Mouse (Mus musculus) testis, adult 2 months (tissue): Measurements from ENCODE around the gene Mapk12. TPM values are rescaled to one million over a fixed set of nuclear protein-coding genes. Genes with fewer than 3 reads are reported as not detected.
A peak's percentile ranks its signal among the peaks of the same experiment; 100 is the strongest.

ENCODE experiments used
- H3K27ac ChIP-seq: fragments of 200-500 bp; 2 replicates; pipeline ENCODE4 v1.5.1; 2012; ENCODE audit warnings: low read depth, low read length; ENCODE audit not compliant: control insufficient read depth, insufficient read depth
- H3K27me3 ChIP-seq: fragments of 200-500 bp; 2 replicates; pipeline ENCODE4 v1.6.1; 2012; ENCODE audit warnings: mild to moderate bottlenecking, low read length, moderate library complexity; ENCODE audit not compliant: control insufficient read depth, insufficient read depth
- H3K36me3 ChIP-seq: fragments of 200-500 bp; 2 replicates; pipeline ENCODE4 v1.6.1; 2012; ENCODE audit warnings: mild to moderate bottlenecking, low read length; ENCODE audit not compliant: control insufficient read depth, insufficient read depth
- H3K4me1 ChIP-seq: fragments of 200-500 bp; 2 replicates; pipeline ENCODE4 v1.6.1; 2012; ENCODE audit warnings: low read length; ENCODE audit not compliant: control insufficient read depth, insufficient read depth
- H3K4me3 ChIP-seq: fragments of 200-500 bp; 2 replicates; pipeline ENCODE4 v1.5.1; 2012; ENCODE audit warnings: low read depth, mild to moderate bottlenecking, low read length, moderate library complexity, mixed read lengths; ENCODE audit not compliant: control insufficient read depth
- CTCF ChIP-seq: fragments of 200-500 bp; IDR thresholded peaks from 2 replicates; pipeline ENCODE4 v1.5.1; 2012; ENCODE audit warnings: low read depth, mild to moderate bottlenecking, inconsistent platforms, low read length, moderate library complexity; ENCODE audit not compliant: control insufficient read depth, insufficient read depth, insufficient replicate concordance
- POLR2A ChIP-seq: fragments of 200-500 bp; IDR thresholded peaks from 2 replicates; pipeline ENCODE4 v1.6.1; 2012; ENCODE audit warnings: low read depth, mild to moderate bottlenecking, inconsistent platforms, low read length, moderate library complexity; ENCODE audit not compliant: control insufficient read depth
- polyA plus RNA-seq: library from polyadenylated mRNA; depleted of rRNA; stranded (reverse); fragments of >200 nt; gene quantifications from 2 replicates; pipeline ENCODE4 v1.2.3, GENCODE M21; 2012; rRNA removed

Gene Mapk12
- polyA plus RNA-seq, 1 experiment, result 1.0 TPM

DNA sequence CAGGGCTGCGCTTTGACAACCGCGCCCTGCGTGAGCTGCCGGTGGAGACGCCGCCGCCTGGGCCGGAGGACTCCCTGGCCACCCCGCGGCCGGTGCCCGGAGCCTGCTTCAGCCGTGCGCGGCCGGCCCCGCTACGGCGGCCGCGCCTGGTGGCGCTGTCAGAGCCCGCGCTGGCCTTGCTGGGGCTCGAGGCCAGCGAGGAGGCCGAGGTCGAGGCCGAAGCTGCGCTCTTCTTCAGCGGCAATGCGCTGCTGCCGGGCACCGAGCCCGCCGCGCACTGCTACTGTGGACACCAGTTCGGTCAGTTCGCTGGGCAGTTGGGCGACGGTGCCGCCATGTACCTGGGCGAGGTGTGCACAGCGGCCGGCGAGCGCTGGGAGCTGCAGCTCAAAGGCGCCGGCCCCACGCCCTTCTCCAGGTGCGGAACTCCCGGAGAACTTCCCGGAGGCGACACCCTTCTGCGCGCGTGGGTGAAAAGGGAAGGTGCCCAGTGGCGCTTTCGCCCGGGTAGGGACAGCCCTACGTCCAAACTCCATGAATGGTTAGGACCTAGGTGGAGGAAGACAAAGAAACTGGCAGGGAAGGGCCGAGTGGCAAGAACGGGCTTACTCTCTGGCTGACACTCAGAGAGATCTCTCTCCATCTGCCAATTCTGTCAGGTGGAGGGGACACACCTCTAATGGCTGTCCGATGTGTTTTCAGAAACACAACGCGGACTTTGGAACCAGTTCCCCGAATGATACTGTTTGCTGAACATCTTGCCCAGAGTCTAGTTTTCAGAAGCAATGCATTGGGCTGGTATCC lies 51.1 kb downstream of the Mapk12 start:
- Histone ChIP-seq H3K27me3 (no peaks in the 10 kb centered on the region), H3K36me3 (no peaks in the 10 kb centered on the region; the same call in 1 of the 2 replicates), H3K27ac (peak overlapping the region; percentile 52), H3K4me1 (peaks cover 7% of the 10 kb centered on the region), H3K4me3 (peak overlapping the region; percentile 83)
- TF ChIP-seq POLR2A (no peak), CTCF (no peak)

DNA sequence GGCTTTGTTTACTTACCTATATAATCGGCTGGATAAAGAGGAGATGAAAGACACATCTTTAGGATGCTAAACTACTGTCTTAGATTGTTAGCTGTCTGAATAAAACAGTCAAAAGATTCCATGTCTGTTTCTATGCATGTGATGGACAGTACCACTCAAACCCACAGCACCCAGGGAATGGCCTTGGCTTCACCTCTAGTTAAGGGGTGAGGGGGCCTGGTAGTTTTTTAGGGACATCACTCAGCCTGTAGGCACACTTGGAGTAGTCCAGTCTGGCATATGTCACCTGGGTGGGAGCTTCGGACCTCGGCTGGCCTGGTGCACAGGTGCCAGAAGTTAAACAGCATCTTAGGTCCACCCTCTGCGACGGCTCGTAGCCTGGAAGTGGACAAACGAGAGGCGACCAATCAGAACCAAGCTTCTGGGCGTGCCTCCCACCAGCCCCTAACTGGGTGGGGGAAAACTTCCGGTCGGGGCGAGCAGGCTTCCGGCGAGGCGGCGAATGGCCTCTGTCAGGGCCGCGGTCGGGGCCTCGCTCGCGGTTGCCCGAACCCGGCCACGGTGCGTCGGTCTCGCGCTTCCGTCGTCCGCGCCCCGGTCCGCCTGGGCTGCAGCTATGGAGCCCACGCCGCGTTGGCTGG lies 51.8 kb downstream of the Mapk12 start, which contains the start of gene Selenoo:
Selenoo (plus strand) TSS at position 478 of the 641 bp plus-strand sequence.
- H3K36me3 ChIP-seq, result no peaks in the 10 kb centered on the region
- peak within 1 kb of the TSS; percentile 83 for H3K4me3 ChIP-seq
- H3K4me1 ChIP-seq, result peaks cover 7% of the 10 kb centered on the region
- H3K27me3 ChIP-seq, result no peaks in the 10 kb centered on the region
- H3K27ac ChIP-seq, result peak within 1 kb of the TSS; percentile 52
- TF ChIP-seq CTCF (no peak), POLR2A (peak; percentile 84)

DNA sequence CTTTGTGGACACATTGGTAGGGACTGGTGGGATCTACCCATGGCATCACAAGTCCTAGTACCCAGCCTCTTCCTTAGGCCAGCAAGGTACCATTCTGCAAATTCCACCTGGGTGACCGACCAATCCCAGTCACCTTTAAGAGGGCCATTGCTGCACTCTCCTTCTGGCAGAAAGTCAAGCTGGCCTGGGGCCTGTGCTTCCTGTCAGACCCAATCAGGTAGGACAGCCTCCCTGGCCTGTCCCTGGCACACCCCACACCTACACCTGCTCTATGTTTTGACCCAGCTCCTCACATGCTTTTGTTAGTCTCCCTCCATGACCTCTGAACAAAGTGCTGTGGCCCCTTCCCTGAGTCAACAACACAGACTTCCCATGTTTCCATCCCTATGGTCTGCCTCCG lies 55.7 kb downstream of the Mapk12 start:
- peaks cover 4% of the 10 kb centered on the region for H3K4me1 ChIP-seq
- H3K27ac ChIP-seq, result no peak overlapping the region
- no peak overlapping the region for H3K4me3 ChIP-seq
- TF ChIP-seq CTCF (no peak), POLR2A (no peak)
- no peaks in the 10 kb centered on the region; the same call in 1 of the 2 replicates for H3K36me3 ChIP-seq
- H3K27me3 ChIP-seq, result no peaks in the 10 kb centered on the region

DNA sequence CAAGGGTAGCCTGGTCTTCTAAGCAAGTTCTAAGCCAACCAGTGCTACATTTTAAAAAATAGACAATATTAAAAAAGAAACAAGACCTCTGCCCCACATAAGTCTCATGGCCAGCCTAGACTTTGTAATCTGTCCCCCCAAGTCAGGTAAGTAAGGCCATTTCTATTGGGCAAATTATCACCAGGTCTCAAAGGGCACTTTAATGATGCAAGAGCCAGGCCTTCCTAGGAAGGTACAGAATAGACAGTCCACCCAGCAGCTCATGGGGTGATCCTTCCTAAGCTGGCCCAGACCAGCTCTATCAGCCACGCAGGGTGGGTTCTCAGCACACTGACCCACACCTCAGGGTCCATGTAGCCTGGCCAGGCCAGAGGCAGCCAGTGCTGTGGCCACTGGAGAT lies 56.6 kb downstream of the Mapk12 start:
- TF ChIP-seq CTCF, result no peak
- no peak for TF ChIP-seq POLR2A
- H3K4me3 ChIP-seq, result no peak overlapping the region
- no peak overlapping the region for H3K27ac ChIP-seq
- no peaks in the 10 kb centered on the region; the same call in 1 of the 2 replicates for H3K36me3 ChIP-seq
- H3K4me1 ChIP-seq, result no peaks in the 10 kb centered on the region
- no peaks in the 10 kb centered on the region for H3K27me3 ChIP-seq

Other genes starting within 250 kb of the Mapk12 start
- 171 and 179 TPM in 2 replicates for gene Ttll8, start 186.3 kb downstream of the Mapk12 start, polyA plus RNA-seq
- gene Mlc1, start 161.7 kb downstream of the Mapk12 start, polyA plus RNA-seq, result 51.1 and 56.3 TPM in 2 replicates
- gene Mov10l1, start 157.8 kb downstream of the Mapk12 start, polyA plus RNA-seq, result 56.1 and 58.4 TPM in 2 replicates
- 2.6 and 3.6 TPM in 2 replicates for gene Panx2, start 81.0 kb downstream of the Mapk12 start, polyA plus RNA-seq
- gene Trabd, start 65.6 kb downstream of the Mapk12 start, polyA plus RNA-seq, result 17.3 and 19.7 TPM in 2 replicates
- gene Selenoo, start 51.6 kb downstream of the Mapk12 start, polyA plus RNA-seq, result 10.5 and 10.7 TPM in 2 replicates
- 9.9 and 10.5 TPM in 2 replicates for gene Tubgcp6, start 17.6 kb downstream of the Mapk12 start, polyA plus RNA-seq
- 4.0 and 4.5 TPM in 2 replicates for gene Hdac10, start 12.0 kb downstream of the Mapk12 start, polyA plus RNA-seq
- gene Mapk11, start 8.9 kb upstream of the Mapk12 start, polyA plus RNA-seq, result 2.0 and 2.6 TPM in 2 replicates
- gene Plxnb2, start 40.1 kb upstream of the Mapk12 start, polyA plus RNA-seq, result 91.0 and 107 TPM in 2 replicates
- 55.5 and 58.5 TPM in 2 replicates for gene Dennd6b, start 55.8 kb upstream of the Mapk12 start, polyA plus RNA-seq
- 49.8 and 59.3 TPM in 2 replicates for gene Ppp6r2, start 70.8 kb upstream of the Mapk12 start, polyA plus RNA-seq
- 157 and 170 TPM in 2 replicates for gene Sbf1, start 174.6 kb upstream of the Mapk12 start, polyA plus RNA-seq
- not detected in 2 replicates for gene Adm2, start 182.0 kb upstream of the Mapk12 start, polyA plus RNA-seq
- 0.81 and 1.7 TPM in 2 replicates for gene Miox, start 193.7 kb upstream of the Mapk12 start, polyA plus RNA-seq
- gene Lmf2, start 215.0 kb upstream of the Mapk12 start, polyA plus RNA-seq, result 43.0 and 46.6 TPM in 2 replicates
- gene Ncaph2, start 215.0 kb upstream of the Mapk12 start, polyA plus RNA-seq, result 41.5 and 44.7 TPM in 2 replicates
- gene Sco2, start 233.1 kb upstream of the Mapk12 start, polyA plus RNA-seq, result 31.1 and 34.1 TPM in 2 replicates
- gene Tymp, start 236.3 kb upstream of the Mapk12 start, polyA plus RNA-seq, result 0.74 and 1.6 TPM in 2 replicates
- gene Odf3b, start 238.6 kb upstream of the Mapk12 start, polyA plus RNA-seq, result 78.4 and 86.4 TPM in 2 replicates
- 0.19 and 0.31 TPM in 2 replicates for gene Klhdc7b, start 244.2 kb upstream of the Mapk12 start, polyA plus RNA-seq